Mouse (Mus musculus) T-helper 2 cell (primary cell): ENCODE measurements at regions not wholly inside any gene's neighbourhood (a gene's known extent, or its start where the extent isn't known, plus 50 kb on each side); places are given as distances from the start of the nearest gene placed in this dataset.

Experiments
- in situ Hi-C: fragments of 300-600 bp; cut with MboI, MseI; formaldehyde crosslinking; loops from one replicate; pipeline ENCODE4 v1.15.1; 2025; ENCODE audit warnings: high pct_unique_total_duplicates

DNA sequence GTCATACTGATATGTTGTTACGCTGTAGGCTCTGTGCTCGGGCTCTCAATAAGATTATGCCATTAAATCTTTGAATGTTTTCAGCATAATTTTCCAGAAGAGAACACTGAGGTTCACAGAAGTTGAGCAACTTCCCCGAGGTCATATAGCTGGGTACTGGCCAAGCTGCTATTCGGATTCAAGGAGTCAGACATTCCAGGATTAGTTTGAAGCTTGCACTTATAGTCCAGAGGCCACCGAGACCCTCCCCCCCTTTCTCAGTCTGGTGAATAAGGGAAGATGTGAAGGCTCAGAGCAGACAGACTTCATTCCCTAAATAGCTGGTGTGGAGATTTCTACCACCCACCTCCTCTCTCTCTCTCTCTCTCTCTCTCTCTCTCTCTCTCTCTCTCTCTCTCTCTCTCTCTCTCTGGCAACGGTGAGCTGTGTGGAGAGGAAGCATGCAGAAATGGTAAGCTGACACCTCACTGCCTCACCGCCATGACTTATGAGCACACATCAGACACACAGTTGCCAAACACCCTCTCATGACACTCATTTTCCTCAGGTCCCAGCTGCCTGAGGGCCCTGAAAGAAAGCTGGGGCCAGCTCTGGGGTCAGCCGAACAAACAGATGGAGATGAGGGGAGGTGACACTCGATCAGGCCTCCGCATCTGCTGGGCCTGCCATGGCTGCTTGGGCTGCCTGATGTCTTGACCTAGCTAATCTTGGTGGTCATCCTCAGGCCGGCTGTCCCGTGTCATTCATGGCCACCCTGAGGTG, 107.0 kb upstream of the Pdzrn3 start:
- in situ Hi-C loops, result no loop called here

- in situ Hi-C loops, result no loop called here
Observed at GRCm38 (mm10) chr6:101482635-101483465, 105.2 kb upstream of the Pdzrn3 start.

DNA sequence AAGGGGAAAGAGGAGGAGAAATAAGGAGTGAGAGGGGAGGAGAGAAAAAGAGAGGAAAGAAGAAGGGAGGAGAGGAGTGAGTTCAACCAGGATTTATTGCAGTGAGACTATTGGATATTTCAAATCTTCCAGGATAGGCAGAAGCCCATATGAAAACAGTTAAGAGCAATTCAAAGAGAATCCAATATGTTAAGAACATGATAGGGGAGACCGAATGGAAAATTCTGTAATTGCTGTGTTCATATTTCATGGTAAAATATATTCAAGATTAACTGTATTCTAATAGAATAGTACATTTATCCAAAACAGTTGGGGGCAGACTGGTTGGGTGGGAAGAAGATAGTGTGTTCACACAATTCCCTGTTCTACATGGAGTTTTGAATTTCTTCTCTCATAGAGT, 96.3 kb upstream of the Pdzrn3 start:
- in situ Hi-C loops, result no loop called here

DNA sequence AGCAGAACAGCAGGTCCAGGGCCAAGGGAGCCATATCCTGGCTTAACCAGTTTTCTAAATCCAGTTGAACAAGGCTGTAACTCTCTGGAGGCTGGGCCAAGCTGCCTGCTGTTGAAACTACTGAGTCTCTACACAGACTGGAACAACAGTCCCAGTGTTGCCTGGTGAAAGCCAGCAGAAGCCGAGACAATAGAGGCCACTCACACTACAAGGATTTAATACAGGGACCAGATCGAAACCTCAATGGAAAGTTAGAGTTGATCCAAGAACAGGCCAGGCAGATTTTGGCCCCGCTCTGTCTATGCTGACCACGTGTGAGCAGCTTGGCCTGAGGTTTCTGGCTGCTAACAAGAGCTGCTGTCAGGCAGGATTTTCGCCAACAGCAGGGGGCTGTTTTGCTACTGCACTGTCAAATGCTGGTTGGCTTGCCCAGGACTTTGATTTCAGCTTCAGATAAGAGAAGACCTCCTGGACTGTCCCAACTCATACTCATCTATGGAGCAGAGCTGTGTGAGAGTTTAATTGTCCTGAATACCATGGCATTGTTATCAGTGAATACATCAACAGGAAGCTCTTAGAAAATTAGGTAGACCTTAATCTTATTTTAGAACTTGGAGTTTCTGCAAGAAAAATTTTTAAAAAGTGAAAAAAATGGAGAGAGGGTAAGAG, 95.7 kb upstream of the Pdzrn3 start:
- in situ Hi-C loops, result no loop called here

GRCm38 (mm10) chr6:101464910-101465309, 87.2 kb upstream of the Pdzrn3 start:
- in situ Hi-C loops, result no loop called here

DNA sequence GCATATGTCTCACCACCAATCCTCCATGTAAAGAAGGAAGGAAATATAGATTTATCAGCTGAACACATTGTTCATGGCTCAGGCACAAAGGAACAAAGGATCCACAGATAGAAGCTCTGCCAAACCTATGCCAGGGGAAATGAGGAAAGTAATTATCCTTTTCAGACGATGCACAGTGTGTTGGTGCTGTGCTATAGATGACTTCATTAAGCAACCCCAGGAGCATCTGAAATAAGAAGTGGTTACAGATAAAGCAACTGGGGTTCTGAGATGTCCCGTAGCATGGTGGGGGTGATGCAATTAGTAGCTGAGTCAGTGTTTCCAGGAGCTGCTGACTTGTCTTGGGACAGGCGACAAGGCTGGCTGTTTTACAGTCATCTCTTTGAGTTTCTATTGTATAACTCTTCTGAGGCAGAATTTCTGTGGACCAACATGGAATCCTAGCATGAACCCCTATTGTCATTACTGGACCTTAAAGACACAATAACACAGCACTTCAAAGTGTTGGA, 86.2 kb upstream of the Pdzrn3 start:
- in situ Hi-C loops, result no loop called here

DNA sequence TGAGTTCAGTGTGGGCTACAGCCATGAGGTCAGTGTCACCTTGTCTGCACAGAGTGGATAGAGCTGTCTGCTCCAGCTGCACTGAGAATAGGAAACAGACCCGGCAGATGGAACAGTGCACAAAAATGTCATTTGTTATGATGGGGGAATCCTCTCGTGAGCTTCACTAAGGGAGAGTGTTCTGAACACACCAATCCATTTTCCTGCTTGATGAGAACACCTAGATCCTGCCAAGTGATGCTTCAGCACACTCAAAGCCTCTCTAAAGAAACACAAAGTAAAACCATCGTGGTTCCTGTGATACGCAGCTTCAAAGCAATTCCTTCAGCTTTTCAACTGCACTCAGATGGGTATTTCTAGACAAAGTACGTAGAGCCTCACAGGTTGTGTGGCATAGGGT, 69.0 kb upstream of the Pdzrn3 start:
- in situ Hi-C loops, result no loop called here

- in situ Hi-C loops, result no loop called here
Observed at GRCm38 (mm10) chr6:101446316-101446715, 68.6 kb upstream of the Pdzrn3 start.

DNA sequence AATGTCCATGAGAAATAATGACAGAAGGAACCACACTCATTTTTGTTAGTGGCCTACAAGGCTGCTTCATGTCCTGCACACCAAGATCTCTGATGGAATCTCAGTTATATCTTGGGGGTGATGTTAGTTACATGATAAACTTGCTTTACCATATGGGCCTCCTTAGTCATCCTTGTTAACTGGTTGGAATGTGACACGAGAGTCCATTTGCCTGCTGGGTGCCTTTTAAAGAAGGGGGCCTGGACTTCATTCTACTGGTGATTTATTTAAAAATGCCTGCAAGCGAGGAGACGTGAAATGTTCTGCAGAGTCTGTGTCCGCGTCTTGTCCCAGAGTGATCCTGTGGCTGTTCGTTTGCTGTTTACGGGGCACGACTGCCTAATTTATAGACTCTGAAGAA, 55.1 kb upstream of the Pdzrn3 start:
- in situ Hi-C loops, result no loop called here

GRCm38 (mm10) chr6:101429634-101430033, 51.9 kb upstream of the Pdzrn3 start:
- in situ Hi-C loops, result no loop called here
